Mouse (Mus musculus) kidney, adult 2 months (tissue): ENCODE data around the gene Zfp444. TPM values are rescaled to one million over a fixed set of nuclear protein-coding genes. Genes with fewer than 3 reads are reported as not detected.

Source experiments
- DNase-seq: peaks from one replicate; pipeline ENCODE4 v3.0.0; 2021
- H3K27ac ChIP-seq: fragments of 200-500 bp; 2 replicates; pipeline ENCODE4 v1.5.1; 2012; ENCODE audit warnings: low read depth, low read length, control low read depth, inconsistent platforms; ENCODE audit not compliant: insufficient read depth
- H3K27me3 ChIP-seq: fragments of 200-500 bp; replicated peaks from 2 replicates; pipeline ENCODE4 v1.6.1; 2012; ENCODE audit warnings: mild to moderate bottlenecking, moderate library complexity, low read length, inconsistent platforms; ENCODE audit not compliant: control insufficient read depth, insufficient read depth
- H3K36me3 ChIP-seq: fragments of 200-500 bp; 2 replicates; pipeline ENCODE4 v1.6.1; 2012; ENCODE audit warnings: mild to moderate bottlenecking, moderate library complexity, low read length, inconsistent platforms; ENCODE audit not compliant: control insufficient read depth, insufficient read depth
- H3K4me1 ChIP-seq: fragments of 200-500 bp; 2 replicates; pipeline ENCODE4 v1.6.1; 2011; ENCODE audit warnings: low read length; ENCODE audit not compliant: control insufficient read depth, insufficient read depth
- H3K4me3 ChIP-seq: fragments of 200-500 bp; 2 replicates; pipeline ENCODE4 v1.5.1; 2011; ENCODE audit warnings: mild to moderate bottlenecking, low read depth, low read length, control low read depth; ENCODE audit not compliant: insufficient read depth
- CTCF ChIP-seq: fragments of 200-500 bp; conservative IDR thresholded peaks from 2 replicates; pipeline ENCODE4 v1.5.1; 2011; ENCODE audit warnings: low read depth, mild to moderate bottlenecking, control low read depth, low read length, moderate library complexity, mixed read lengths; ENCODE audit not compliant: insufficient read depth, insufficient read length
- POLR2A ChIP-seq: fragments of 200-500 bp; IDR thresholded peaks from one replicate; pipeline ENCODE4 v1.6.1; 2011; ENCODE audit warnings: low read depth, low read length, control low read depth
- WGBS: fragments of 180-500 bp; shearing (Covaris S2); methylation state at CpG from one replicate; pipeline ENCODE4 v1.1.7; 2018; 5-methylcytosine and 5-hydroxymethylcytosine counted together
- polyA plus RNA-seq: library from polyadenylated mRNA; depleted of rRNA; stranded (reverse); fragments of >200 nt; gene quantifications from 2 replicates; pipeline ENCODE4 v1.2.3, GENCODE M21; 2012

Zfp444 gene
- polyA plus RNA-seq, 1 experiment: 47.1 TPM

DNA sequence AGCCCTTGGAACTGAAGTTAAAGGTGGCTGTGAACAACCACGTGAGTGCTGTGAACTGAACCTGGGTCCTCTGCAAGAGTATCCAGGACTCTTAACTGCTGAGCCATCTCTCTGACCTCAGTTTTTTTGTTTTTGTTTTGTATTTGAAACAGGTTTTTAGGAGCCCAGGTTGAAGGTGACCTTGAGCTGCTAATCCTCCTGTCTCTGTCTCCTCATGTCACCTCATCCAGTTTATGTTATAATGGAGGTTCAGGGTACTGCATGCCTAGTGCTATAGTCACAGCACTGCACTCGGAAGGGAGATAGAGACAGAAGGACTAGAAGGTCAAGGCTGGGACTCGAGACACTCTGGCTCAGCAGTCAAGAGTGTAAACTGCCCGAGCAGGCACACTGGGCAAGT is 9.9 kb upstream of the Zfp444 start:
- Histone ChIP-seq H3K4me3 (no peak overlapping the region), H3K36me3 (no peaks in the 10 kb centered on the region), H3K4me1 (peaks cover 5% of the 10 kb centered on the region; the same call in 1 of the 2 replicates), H3K27ac (no peak overlapping the region), H3K27me3 (no peaks in the 10 kb centered on the region)
- WGBS: 79% methylated on average over 4 of the region's 4 CpGs
- TF ChIP-seq CTCF (no peak), POLR2A (no peak)
- DNase-seq: no peak

- no peak overlapping the region for H3K27ac ChIP-seq
These were observed 7.4 kb upstream of the Zfp444 start for GRCm38 (mm10) chr7:6164671-6165070.

GRCm38 (mm10) chr7:6169403-6169802 is 2.6 kb upstream of the Zfp444 start:
- no peak overlapping the region for H3K4me3 ChIP-seq
- no peak for TF ChIP-seq POLR2A
- no peak for TF ChIP-seq CTCF

More at GRCm38 (mm10) chr7:6164671-6165070, 7.4 kb upstream of the Zfp444 start:
- Histone ChIP-seq H3K36me3 (no peaks in the 10 kb centered on the region), H3K27me3 (no peaks in the 10 kb centered on the region), H3K4me1 (no peaks in the 10 kb centered on the region), H3K4me3 (no peak overlapping the region)
- DNase-seq: no peak
- TF ChIP-seq CTCF (no peak), POLR2A (no peak)
- WGBS: 75% methylated on average over 5 of the region's 5 CpGs

DNA sequence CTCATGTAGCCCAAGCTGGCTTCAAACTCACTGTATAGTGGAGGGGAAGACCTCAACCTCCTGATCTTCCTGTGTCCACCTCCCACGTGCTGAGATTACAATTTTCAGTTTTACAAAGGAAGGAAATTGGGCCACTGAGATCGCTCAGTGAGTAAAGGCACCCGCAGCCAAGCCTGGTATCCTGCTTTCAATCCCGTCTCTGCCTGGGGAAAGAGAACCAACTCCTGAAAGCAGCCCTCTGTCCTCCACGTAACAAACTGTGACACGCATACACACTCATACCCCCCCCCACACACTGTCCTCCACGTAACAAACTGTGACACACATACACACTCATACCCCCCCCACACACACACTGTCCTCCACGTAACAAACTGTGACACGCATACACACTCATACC is 1.6 kb upstream of the Zfp444 start:
- DNase-seq: no peak
- peaks cover 12% of the 10 kb centered on the region; the same call in 1 of the 2 replicates for H3K4me1 ChIP-seq
- no peaks in the 10 kb centered on the region for H3K27me3 ChIP-seq
- 66% methylated on average over 9 of the region's 9 CpGs for WGBS
- H3K27ac ChIP-seq: no peak overlapping the region
- TF ChIP-seq CTCF: no peak
- no peak for TF ChIP-seq POLR2A
- no peaks in the 10 kb centered on the region for H3K36me3 ChIP-seq
- no peak overlapping the region for H3K4me3 ChIP-seq

More at GRCm38 (mm10) chr7:6169403-6169802, 2.6 kb upstream of the Zfp444 start:
- Histone ChIP-seq H3K36me3 (no peaks in the 10 kb centered on the region), H3K27me3 (no peaks in the 10 kb centered on the region), H3K27ac (peak overlapping the region; percentile 65), H3K4me1 (peaks cover 12% of the 10 kb centered on the region; the same call in 1 of the 2 replicates)
- peak; percentile 93 for DNase-seq
- 48% methylated on average over 3 of the region's 3 CpGs for WGBS

GRCm38 (mm10) chr7:6170871-6171270 is 1.2 kb upstream of the Zfp444 start:
- 45% methylated on average over 6 of the region's 6 CpGs for WGBS
- Histone ChIP-seq H3K4me1 (peaks cover 12% of the 10 kb centered on the region; the same call in 1 of the 2 replicates), H3K27ac (peak overlapping the region; percentile 88), H3K4me3 (no peak overlapping the region), H3K36me3 (no peaks in the 10 kb centered on the region; the same call in 1 of the 2 replicates), H3K27me3 (no peaks in the 10 kb centered on the region)
- TF ChIP-seq CTCF: no peak
- no peak for TF ChIP-seq POLR2A
- DNase-seq: no peak

DNA sequence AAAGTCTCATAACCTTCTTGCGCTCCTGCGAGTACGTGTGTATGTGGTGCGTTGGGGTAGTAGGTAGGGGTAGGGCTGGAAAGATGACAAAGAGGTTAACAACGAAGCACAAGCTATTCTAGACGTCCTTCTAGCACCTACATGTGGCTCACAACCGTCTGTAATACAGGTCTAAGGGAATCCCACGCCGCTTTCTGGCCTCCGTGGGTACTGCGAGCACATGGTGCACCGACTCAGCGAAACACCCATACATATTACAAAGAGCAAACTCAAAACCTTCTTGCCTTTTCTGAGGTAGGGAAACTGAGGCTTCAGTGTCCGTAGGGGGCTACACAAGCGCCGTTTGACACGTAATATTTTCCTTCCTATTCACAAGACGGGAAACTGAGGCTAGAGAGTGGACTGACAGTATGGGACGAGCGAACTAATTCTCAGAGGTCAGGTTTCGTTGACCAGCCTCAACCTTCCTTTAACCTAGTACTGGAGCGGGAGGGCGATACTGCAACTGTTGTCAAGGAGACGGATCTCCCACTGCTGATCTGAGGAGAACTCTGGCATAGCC is 501 bp upstream of the Zfp444 start:
- peak; percentile 88 for DNase-seq
- Histone ChIP-seq H3K27ac (peak overlapping the region; percentile 88), H3K4me1 (peaks cover 12% of the 10 kb centered on the region; the same call in 1 of the 2 replicates), H3K4me3 (peak overlapping the region; percentile 63), H3K36me3 (no peaks in the 10 kb centered on the region; the same call in 1 of the 2 replicates), H3K27me3 (no peaks in the 10 kb centered on the region)
- WGBS: 1% methylated on average over 24 of the region's 24 CpGs
- TF ChIP-seq CTCF (peak; percentile 72), POLR2A (no peak)

- DNase-seq: no peak
- WGBS: 1% methylated on average over 27 of the region's 28 CpGs
These were observed 733 bp downstream of the Zfp444 start for GRCm38 (mm10) chr7:6172674-6173244.

More at GRCm38 (mm10) chr7:6172674-6173244, 733 bp downstream of the Zfp444 start:
- no peaks in the 10 kb centered on the region for H3K27me3 ChIP-seq
- H3K36me3 ChIP-seq: no peaks in the 10 kb centered on the region; the same call in 1 of the 2 replicates
- TF ChIP-seq CTCF (no peak), POLR2A (no peak)
- peak overlapping the region; percentile 63 for H3K4me3 ChIP-seq
- H3K27ac ChIP-seq: peak overlapping the region; percentile 92
- peaks cover 12% of the 10 kb centered on the region; the same call in 1 of the 2 replicates for H3K4me1 ChIP-seq
